ENCODE assay signal across 1 mouse cellular context in the genomic region with DNA sequence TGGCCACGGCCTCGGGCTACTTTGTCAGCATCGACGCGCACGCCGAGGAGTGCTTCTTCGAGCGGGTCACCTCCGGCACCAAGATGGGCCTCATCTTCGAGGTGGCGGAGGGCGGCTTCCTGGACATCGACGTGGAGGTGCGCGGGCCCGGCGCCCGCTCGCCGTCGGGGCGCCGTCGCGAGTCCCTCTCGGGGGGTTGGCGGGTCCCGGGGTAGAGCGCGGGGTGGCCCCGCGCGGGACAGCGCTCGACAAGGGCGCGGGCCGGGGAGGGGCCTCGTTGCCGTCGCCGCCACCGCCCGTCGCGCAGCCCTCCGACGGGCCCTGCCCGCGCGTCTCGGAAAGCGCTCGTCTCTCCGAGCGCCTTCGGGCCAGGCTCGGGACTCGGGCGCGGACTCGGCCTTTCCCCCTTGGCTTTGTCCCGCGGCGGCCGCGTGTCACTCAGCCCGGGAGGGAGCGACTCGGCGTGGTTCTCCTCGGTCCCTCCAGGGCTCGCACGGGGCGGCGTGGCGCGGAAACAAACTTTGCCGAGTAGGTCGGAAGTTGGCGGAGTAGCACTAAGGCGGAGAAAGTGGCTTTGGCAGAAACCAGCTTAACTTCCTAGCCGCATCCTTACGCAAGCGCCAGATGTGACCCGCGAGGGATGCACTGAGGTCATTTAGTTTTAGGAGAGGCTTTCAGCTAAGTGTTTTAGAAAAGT.
TF ChIP-seq lines count a peak whose summit lies in the region.

No protein-coding gene starts in this region.

TF ChIP-seq in C2C12, 6 proteins besides CTCF, POLR2A, EP300 and RAD21:
- TF ChIP-seq MAX (IDR thresholded peaks at IDR 0.05) (no peak), CEBPB (IDR thresholded peaks at IDR 0.05; ENCODE audit: low read depth) (peak; percentile 73), USF1 (IDR thresholded peaks at IDR 0.05; ENCODE audit: low read depth) (no peak)
